Mouse (Mus musculus) hindbrain, embryonic 12.5 days (tissue): Measurements from ENCODE around the gene Lims1. TPM values are rescaled to one million over a fixed set of nuclear protein-coding genes. Genes with fewer than 3 reads are reported as not detected.

ENCODE experiments used
- ATAC-seq: fragments of 200-750 bp; cut with Nextera tagmentation; 2 replicates; pipeline ENCODE4 v1.8.0; 2017; ENCODE audit warnings: moderate TSS enrichment; ENCODE audit not compliant: low FRiP score
- H3K27ac ChIP-seq: fragments of 300-500 bp; sonication (generic); 2 replicates; pipeline ENCODE4 v1.5.1; 2016; ENCODE audit warnings: mild to moderate bottlenecking
- H3K27me3 ChIP-seq: fragments of 300-500 bp; sonication (generic); 2 replicates; pipeline ENCODE4 v1.6.1; 2016; ENCODE audit warnings: mild to moderate bottlenecking
- H3K36me3 ChIP-seq: fragments of 300-500 bp; sonication (generic); 2 replicates; pipeline ENCODE4 v1.6.1; 2016; ENCODE audit warnings: mild to moderate bottlenecking
- H3K4me1 ChIP-seq: fragments of 300-500 bp; sonication (generic); 2 replicates; pipeline ENCODE4 v1.6.1; 2016
- H3K4me2 ChIP-seq: fragments of 300-500 bp; sonication (generic); replicated peaks from 2 replicates; pipeline ENCODE4 v1.6.1; 2016; ENCODE audit warnings: mild to moderate bottlenecking
- H3K4me3 ChIP-seq: fragments of 300-500 bp; sonication (generic); 2 replicates; pipeline ENCODE4 v1.5.1; 2016; ENCODE audit warnings: mild to moderate bottlenecking
- H3K9ac ChIP-seq: fragments of 300-500 bp; sonication (generic); 2 replicates; pipeline ENCODE4 v1.6.1; 2016; ENCODE audit warnings: mild to moderate bottlenecking, moderate library complexity
- H3K9me3 ChIP-seq: fragments of 300-500 bp; sonication (generic); replicated peaks from 2 replicates; pipeline ENCODE4 v1.6.1; 2016; ENCODE audit warnings: mild to moderate bottlenecking
- WGBS: fragments of 180-500 bp; shearing (Covaris S2); methylation state at CpG from one replicate; pipeline ENCODE4 v1.1.7; 2016; 5-methylcytosine and 5-hydroxymethylcytosine counted together
- polyA plus RNA-seq: library from polyadenylated mRNA; unstranded; fragments of >200 nt; fragmentation: Nextera tagmentation; extraction: Ambion mirVana; gene quantifications from 2 replicates; pipeline ENCODE4 v1.2.1, GENCODE M21; 2016

Lims1 gene
- polyA plus RNA-seq, 1 experiment from 2014 or later: 88.9 TPM

DNA sequence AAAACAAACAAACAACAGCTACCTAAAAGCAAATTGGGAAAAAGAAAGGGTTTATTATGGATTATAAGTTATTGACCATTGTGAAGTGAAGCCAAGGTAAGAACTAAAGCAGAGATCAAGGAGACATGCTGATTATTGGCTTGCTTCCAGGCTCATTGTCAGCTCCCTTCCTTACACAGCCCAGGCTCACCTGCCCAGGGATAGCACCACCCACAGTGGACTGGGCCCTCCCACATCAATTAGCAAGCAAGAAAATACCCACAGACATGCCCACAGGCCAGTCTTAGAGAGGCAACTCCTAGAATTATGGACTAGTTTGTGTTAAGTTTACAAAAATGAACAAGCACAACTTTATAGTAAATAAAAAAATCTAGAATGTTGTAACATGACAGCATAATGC is 89.6 kb downstream of the Lims1 start:
- Histone ChIP-seq H3K4me1 (no peaks in the 10 kb centered on the region), H3K9ac (no peak overlapping the region), H3K4me2 (no peak overlapping the region), H3K36me3 (peaks cover 63% of the 10 kb centered on the region), H3K27ac (no peak overlapping the region), H3K4me3 (no peak overlapping the region), H3K27me3 (no peaks in the 10 kb centered on the region), H3K9me3 (no peaks in the 10 kb centered on the region)
- ATAC-seq: no peak

DNA sequence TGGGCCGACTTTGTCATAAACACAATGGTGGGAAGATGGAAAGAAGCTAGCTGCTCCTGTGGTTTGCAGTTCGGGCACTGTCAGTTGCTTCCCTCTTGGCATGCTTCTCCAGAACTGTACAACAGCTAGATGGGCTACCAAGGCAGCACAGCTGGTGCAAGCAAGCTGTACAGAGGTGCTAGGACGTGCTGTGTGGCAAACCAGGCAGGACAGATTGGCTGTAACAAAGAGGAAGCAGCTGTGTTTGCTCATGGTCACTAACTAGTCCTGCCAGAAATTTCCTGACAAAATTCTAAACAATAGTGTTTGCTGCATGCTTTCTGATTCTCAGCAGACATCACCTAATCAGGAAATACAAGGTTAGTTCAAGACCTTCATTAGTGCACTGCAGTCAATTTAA is 93.4 kb downstream of the Lims1 start:
- Histone ChIP-seq H3K9ac (no peak overlapping the region), H3K4me3 (no peak overlapping the region), H3K4me2 (no peak overlapping the region), H3K9me3 (no peaks in the 10 kb centered on the region), H3K36me3 (peaks cover 36% of the 10 kb centered on the region), H3K27me3 (no peaks in the 10 kb centered on the region), H3K27ac (no peak overlapping the region), H3K4me1 (no peaks in the 10 kb centered on the region)
- WGBS: 90% methylated on average over 3 of the region's 3 CpGs
- ATAC-seq: no peak

DNA sequence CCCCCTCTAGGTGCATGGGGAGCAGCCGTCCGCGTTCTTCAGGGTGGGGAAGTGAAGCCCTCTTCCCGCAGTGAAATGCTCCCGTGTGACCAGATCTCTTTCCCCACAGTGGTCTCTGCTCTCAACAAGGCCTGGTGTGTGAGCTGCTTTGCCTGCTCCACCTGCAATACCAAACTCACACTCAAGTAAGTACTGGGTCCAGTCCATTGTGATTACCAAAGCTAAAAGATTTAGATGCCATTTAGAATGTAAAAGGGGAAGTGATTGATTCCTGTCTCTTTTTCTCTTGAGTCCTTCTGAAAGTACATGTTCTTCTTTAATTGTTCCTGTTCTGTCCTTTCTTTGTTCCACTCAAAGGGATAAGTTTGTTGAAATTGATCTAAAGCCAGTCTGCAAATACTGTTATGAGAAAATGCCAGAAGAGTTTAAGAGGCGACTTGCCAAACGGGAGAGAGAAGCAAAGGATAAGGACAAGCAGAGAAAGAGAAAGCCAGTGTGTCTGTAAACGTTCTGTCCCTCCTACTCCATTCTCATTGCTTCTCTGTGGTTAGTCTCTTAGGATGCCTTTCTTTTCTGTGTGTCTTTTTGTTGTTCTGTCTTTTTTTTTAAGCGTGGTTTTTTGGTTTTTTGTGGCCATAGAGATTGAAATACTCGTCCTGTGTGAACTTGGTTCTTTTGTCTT is 95.2 kb downstream of the Lims1 start:
- 91% methylated on average over 10 of the region's 10 CpGs for WGBS
- peaks cover 28% of the 10 kb centered on the region for H3K36me3 ChIP-seq

DNA sequence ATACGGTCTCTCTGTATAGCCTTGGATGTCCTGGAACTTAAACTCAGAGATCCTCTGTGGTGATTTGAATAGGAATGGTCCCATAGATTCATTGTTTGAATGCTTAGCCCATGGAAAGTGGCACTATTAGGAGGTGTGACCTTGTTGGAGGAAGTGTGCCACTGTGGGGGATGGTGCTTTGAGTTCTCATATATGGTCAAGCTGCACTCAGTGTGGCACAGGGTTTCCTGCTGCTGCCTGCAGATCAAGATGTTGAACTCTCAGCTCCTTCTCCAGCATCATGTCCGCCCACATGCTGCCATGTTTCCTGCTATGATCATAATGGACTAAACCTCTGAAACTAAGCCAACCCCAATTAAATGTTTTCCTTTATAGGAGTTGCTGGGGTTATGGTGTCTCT is 104.7 kb downstream of the Lims1 start:
- H3K4me1 ChIP-seq: no peaks in the 10 kb centered on the region
- no peak overlapping the region for H3K9ac ChIP-seq
- no peak overlapping the region for H3K27ac ChIP-seq
- H3K36me3 ChIP-seq: peaks cover 15% of the 10 kb centered on the region
- no peak overlapping the region for H3K4me2 ChIP-seq
- WGBS: 96% methylated on average over 2 of the region's 2 CpGs
- H3K4me3 ChIP-seq: no peak overlapping the region
- H3K27me3 ChIP-seq: no peaks in the 10 kb centered on the region
- ATAC-seq: no peak
- no peaks in the 10 kb centered on the region for H3K9me3 ChIP-seq

More for the DNA sequence above, 95.2 kb downstream of the Lims1 start:
- Histone ChIP-seq H3K4me2 (no peak overlapping the region), H3K27ac (no peak overlapping the region), H3K4me1 (no peaks in the 10 kb centered on the region), H3K4me3 (no peak overlapping the region), H3K9me3 (no peaks in the 10 kb centered on the region), H3K27me3 (no peaks in the 10 kb centered on the region), H3K9ac (no peak overlapping the region)
- ATAC-seq: no peak

GRCm38 (mm10) chr10:58445850-58446249 is 122.6 kb downstream of the Lims1 start:
- ATAC-seq: peak; percentile 0; the same call in 1 of the 2 replicates
- Histone ChIP-seq H3K36me3 (no peaks in the 10 kb centered on the region), H3K9me3 (no peaks in the 10 kb centered on the region), H3K9ac (peak overlapping the region; percentile 74), H3K27ac (peak overlapping the region; percentile 92), H3K4me1 (peaks cover 10% of the 10 kb centered on the region), H3K4me2 (peak overlapping the region; percentile 67), H3K27me3 (no peaks in the 10 kb centered on the region), H3K4me3 (peak overlapping the region; percentile 100)
- 22% methylated on average over 9 of the region's 9 CpGs for WGBS

- under 1% methylated on average over 90 of the region's 91 CpGs for WGBS
- ATAC-seq: peak; percentile 98
- Histone ChIP-seq H3K9me3 (no peaks in the 10 kb centered on the region), H3K9ac (peak within 1 kb of the TSS; percentile 97), H3K27ac (peak within 1 kb of the TSS; percentile 92), H3K4me3 (peak within 1 kb of the TSS; percentile 100), H3K4me1 (peaks cover 10% of the 10 kb centered on the region), H3K27me3 (no peaks in the 10 kb centered on the region), H3K36me3 (no peaks in the 10 kb centered on the region), H3K4me2 (peak within 1 kb of the TSS; percentile 69)
These were observed 123.4 kb downstream of the Lims1 start, which contains the start of gene Ranbp2 for GRCm38 (mm10) chr10:58446384-58447279. Gene Ranbp2 (plus strand): TSS chr10:58446920.

DNA sequence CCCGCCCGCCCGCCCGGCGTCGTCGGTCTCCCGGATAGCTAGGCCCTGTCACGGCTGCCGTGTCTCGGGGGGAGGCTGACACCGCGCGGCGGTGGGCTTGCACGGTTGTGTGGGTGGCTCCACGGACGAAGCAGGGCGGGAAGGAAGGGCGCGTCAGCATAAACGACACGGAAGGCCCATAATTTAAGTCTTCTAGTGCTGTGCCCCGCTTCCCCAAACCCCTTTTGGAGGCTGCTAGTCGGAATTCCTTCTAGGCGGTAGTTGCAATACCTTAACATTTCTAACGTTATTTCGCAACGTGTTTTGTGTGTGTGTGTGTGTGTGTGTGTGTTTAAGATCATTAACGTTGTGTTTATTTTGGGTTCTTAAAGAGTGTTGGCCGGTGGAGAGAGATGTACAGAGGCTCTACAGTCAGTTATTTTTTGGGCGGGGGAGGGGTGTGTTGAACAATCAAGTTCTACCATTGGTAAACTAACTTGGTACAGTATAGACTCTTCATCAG is 124.1 kb downstream of the Lims1 start:
- no peak; the same call in 1 of the 2 replicates for ATAC-seq
- peak overlapping the region; percentile 97 for H3K9ac ChIP-seq
- H3K4me3 ChIP-seq: peak overlapping the region; percentile 100
- WGBS: 1% methylated on average over 29 of the region's 32 CpGs
- peak overlapping the region; percentile 92 for H3K27ac ChIP-seq
- no peaks in the 10 kb centered on the region for H3K36me3 ChIP-seq
- H3K27me3 ChIP-seq: no peaks in the 10 kb centered on the region
- peaks cover 10% of the 10 kb centered on the region for H3K4me1 ChIP-seq
- peak overlapping the region; percentile 69 for H3K4me2 ChIP-seq
- no peaks in the 10 kb centered on the region for H3K9me3 ChIP-seq

DNA sequence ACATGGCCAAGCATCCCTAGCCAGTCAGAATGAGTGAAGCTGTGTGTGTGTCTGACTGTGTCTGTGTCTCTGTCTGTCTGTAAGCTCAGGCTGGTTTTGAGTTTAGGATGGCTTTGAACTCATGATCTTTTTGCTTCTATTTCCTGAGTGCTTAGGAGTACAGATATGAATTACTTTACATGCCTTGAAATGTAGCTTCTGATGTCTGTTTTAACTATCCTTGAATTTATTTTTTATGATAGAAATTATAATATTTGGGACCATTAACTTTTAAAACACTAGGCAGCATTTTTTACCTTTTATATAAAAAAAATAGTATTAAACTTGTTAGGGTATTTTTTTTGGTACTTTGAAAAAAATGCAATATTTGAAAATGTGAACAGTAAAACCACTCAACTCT is 128.3 kb downstream of the Lims1 start:
- no peaks in the 10 kb centered on the region for H3K9me3 ChIP-seq
- no peaks in the 10 kb centered on the region for H3K27me3 ChIP-seq
- peaks cover 2% of the 10 kb centered on the region; the same call in 1 of the 2 replicates for H3K4me1 ChIP-seq
- no peak for ATAC-seq
- no peak overlapping the region for H3K27ac ChIP-seq
- no peak overlapping the region for H3K4me2 ChIP-seq
- no peak overlapping the region for H3K4me3 ChIP-seq
- H3K36me3 ChIP-seq: peaks cover 15% of the 10 kb centered on the region
- H3K9ac ChIP-seq: no peak overlapping the region

GRCm38 (mm10) chr10:58452185-58452584 is 128.9 kb downstream of the Lims1 start:
- 92% methylated on average over 1 of the region's 1 CpGs for WGBS
- H3K27me3 ChIP-seq: no peaks in the 10 kb centered on the region
- ATAC-seq: no peak
- peaks cover 2% of the 10 kb centered on the region; the same call in 1 of the 2 replicates for H3K4me1 ChIP-seq
- H3K36me3 ChIP-seq: peaks cover 15% of the 10 kb centered on the region
- no peak overlapping the region for H3K4me3 ChIP-seq
- no peak overlapping the region for H3K9ac ChIP-seq
- no peak overlapping the region for H3K4me2 ChIP-seq
- H3K9me3 ChIP-seq: no peaks in the 10 kb centered on the region
- no peak overlapping the region for H3K27ac ChIP-seq

DNA sequence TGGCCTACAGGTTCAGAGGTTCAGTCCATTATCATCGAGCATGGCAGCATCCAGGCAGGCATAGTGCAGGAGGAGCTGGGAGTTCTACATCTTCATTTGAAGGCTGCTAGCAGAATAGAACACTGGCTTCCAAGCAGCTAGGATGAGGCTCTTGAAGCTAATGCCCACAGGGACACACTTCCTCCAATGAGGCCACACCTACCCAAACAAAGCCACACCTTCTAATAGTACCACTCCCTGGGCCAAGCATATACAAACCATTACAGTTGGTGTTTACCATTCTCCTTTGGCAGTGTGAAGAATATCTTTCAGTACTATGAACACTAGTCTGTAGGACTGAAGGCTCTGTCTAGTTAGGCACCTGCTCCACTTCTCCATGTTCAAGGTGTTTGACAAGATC is 136.6 kb downstream of the Lims1 start:
- Histone ChIP-seq H3K9me3 (no peaks in the 10 kb centered on the region), H3K27me3 (no peaks in the 10 kb centered on the region), H3K27ac (no peak overlapping the region), H3K4me2 (no peak overlapping the region), H3K9ac (no peak overlapping the region), H3K4me1 (no peaks in the 10 kb centered on the region), H3K4me3 (no peak overlapping the region), H3K36me3 (peaks cover 35% of the 10 kb centered on the region)
- 97% methylated on average over 1 of the region's 1 CpGs for WGBS
- ATAC-seq: no peak
